Mouse (Mus musculus) heart, embryonic 14.5 days (tissue): ENCODE data around the gene Ap2a2. TPM values are rescaled to one million over a fixed set of nuclear protein-coding genes. Genes with fewer than 3 reads are reported as not detected.

Experiments used
- ATAC-seq: fragments of 200-750 bp; cut with Nextera tagmentation; 2 replicates; pipeline ENCODE4 v1.8.0; 2017; ENCODE audit warnings: low read depth, moderate TSS enrichment; ENCODE audit not compliant: insufficient number of reproducible peaks, insufficient read depth, low FRiP score
- H3K27ac ChIP-seq, 2 experiments: fragments of 200-500 bp in 1 of 2; fragments of 300-500 bp in 1 of 2; sonication (generic) in 1 of 2; replicated peaks in 1 of 2; 2 replicates each; pipeline ENCODE4 v1.5.1; 2012 to 2014; ENCODE audit warnings: low read depth in 2 of 2, low read length in 2 of 2, control low read depth in 1 of 2, mild to moderate bottlenecking in 1 of 2, mixed read lengths in 1 of 2; ENCODE audit not compliant: control insufficient read depth in 1 of 2, insufficient read depth in 1 of 2
- H3K27me3 ChIP-seq: fragments of 300-500 bp; sonication (generic); 2 replicates; pipeline ENCODE4 v1.6.1; 2014; ENCODE audit warnings: mild to moderate bottlenecking, low read length, control low read depth; ENCODE audit not compliant: control insufficient read depth, insufficient read depth
- H3K36me3 ChIP-seq: fragments of 300-500 bp; sonication (generic); 2 replicates; pipeline ENCODE4 v1.6.1; 2014; ENCODE audit warnings: mild to moderate bottlenecking, control low read depth, low read length, mixed read lengths; ENCODE audit not compliant: control insufficient read depth, insufficient read depth
- H3K4me1 ChIP-seq, 2 experiments: fragments of 200-500 bp in 1 of 2; fragments of 300-500 bp in 1 of 2; sonication (generic) in 1 of 2; 2 replicates each; pipeline ENCODE4 v1.6.1; 2012 to 2014; ENCODE audit warnings: low read length in 2 of 2, control low read depth in 1 of 2, mixed read lengths in 1 of 2; ENCODE audit not compliant: control insufficient read depth in 2 of 2, insufficient read depth in 2 of 2
- H3K4me2 ChIP-seq: fragments of 300-500 bp; sonication (generic); 2 replicates; pipeline ENCODE4 v1.6.1; 2014; ENCODE audit warnings: mild to moderate bottlenecking, low read length
- H3K4me3 ChIP-seq, 2 experiments: fragments of 200-500 bp in 1 of 2; fragments of 300-500 bp in 1 of 2; sonication (generic) in 1 of 2; 2 replicates each; pipeline ENCODE4 v1.5.1; 2012 to 2014; ENCODE audit warnings: low read length in 2 of 2, mild to moderate bottlenecking in 2 of 2, control low read depth in 1 of 2, low read depth in 1 of 2, moderate library complexity in 1 of 2; ENCODE audit not compliant: control insufficient read depth in 1 of 2, insufficient read depth in 1 of 2
- H3K9ac ChIP-seq: fragments of 300-500 bp; sonication (generic); 2 replicates; pipeline ENCODE4 v1.6.1; 2014; ENCODE audit warnings: mild to moderate bottlenecking, low read length
- H3K9me3 ChIP-seq: fragments of 300-500 bp; sonication (generic); 2 replicates; pipeline ENCODE4 v1.6.1; 2016; ENCODE audit warnings: low read length, control low read depth; ENCODE audit not compliant: control insufficient read depth
- WGBS: fragments of 180-500 bp; shearing (Covaris S2); extraction: QIAGEN DNeasy Blood & Tissue Kit; methylation state at CpG from one replicate; pipeline ENCODE4 v1.1.7; 2014; 5-methylcytosine and 5-hydroxymethylcytosine counted together
- polyA plus RNA-seq: library from polyadenylated mRNA; unstranded; fragments of >200 nt; fragmentation: Nextera tagmentation; extraction: Ambion mirVana; gene quantifications from 2 replicates; pipeline ENCODE4 v1.2.1, GENCODE M21; 2014

Gene Ap2a2
- polyA plus RNA-seq, 1 experiment from 2014 or later: 48.1 TPM

GRCm38 (mm10) chr7:141596971-141597370 is 35.0 kb downstream of the Ap2a2 start:
- no peaks in the 10 kb centered on the region for H3K9me3 ChIP-seq
- peaks cover 58% of the 10 kb centered on the region for H3K36me3 ChIP-seq
- WGBS: 85% methylated on average over 1 of the region's 1 CpGs
- H3K27me3 ChIP-seq: no peaks in the 10 kb centered on the region
- ATAC-seq: no peak
- no peak overlapping the region for H3K4me3 ChIP-seq
- H3K4me1 ChIP-seq: no peaks in the 10 kb centered on the region
- H3K9ac ChIP-seq: no peak overlapping the region
- H3K4me2 ChIP-seq: no peak overlapping the region
- no peak overlapping the region for H3K27ac ChIP-seq

DNA sequence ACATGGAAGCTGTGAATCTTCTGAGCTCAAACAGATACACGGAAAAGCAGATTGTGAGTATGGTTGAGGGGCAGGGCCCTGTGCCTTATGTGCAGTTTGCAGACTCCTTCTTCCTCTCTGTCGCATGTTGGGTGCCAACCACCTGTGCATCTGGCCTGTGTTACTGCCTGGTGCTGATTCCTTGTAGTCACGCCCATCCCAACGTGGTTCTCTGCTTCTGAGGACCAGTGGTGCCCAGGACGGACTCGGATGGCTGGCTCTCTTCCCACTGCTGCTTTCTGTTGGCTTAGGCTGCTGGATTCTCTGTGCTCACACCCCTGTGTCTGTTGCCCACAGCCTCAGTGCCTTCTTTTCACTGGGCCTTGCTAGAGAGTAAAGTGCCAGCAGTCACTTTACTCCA is 35.6 kb downstream of the Ap2a2 start:
- no peaks in the 10 kb centered on the region for H3K4me1 ChIP-seq
- no peaks in the 10 kb centered on the region for H3K27me3 ChIP-seq
- no peak overlapping the region for H3K4me2 ChIP-seq
- H3K9me3 ChIP-seq: no peaks in the 10 kb centered on the region
- H3K9ac ChIP-seq: no peak overlapping the region
- H3K4me3 ChIP-seq: no peak overlapping the region
- WGBS: 85% methylated on average over 6 of the region's 6 CpGs
- no peak for ATAC-seq
- peaks cover 64% of the 10 kb centered on the region for H3K36me3 ChIP-seq
- H3K27ac ChIP-seq: no peak overlapping the region

DNA sequence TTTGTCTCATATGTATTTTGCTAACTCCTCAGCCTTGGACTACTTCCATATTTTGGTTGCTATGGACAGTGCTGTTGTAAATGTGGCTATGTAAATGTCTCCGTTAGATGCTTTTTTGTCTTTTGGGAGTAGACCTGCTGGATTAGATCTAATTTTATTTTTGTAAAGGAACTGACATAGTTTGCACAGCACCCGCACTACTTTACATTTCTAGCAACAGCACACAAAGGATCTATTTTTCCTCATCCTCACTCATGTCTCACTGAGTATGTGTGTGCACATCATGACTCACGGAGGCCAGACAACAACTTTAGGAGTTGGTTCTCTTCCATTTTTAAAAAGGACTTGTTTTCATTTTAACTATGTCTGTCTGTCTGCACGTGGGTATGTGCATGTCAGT is 45.7 kb downstream of the Ap2a2 start:
- no peak for ATAC-seq

DNA sequence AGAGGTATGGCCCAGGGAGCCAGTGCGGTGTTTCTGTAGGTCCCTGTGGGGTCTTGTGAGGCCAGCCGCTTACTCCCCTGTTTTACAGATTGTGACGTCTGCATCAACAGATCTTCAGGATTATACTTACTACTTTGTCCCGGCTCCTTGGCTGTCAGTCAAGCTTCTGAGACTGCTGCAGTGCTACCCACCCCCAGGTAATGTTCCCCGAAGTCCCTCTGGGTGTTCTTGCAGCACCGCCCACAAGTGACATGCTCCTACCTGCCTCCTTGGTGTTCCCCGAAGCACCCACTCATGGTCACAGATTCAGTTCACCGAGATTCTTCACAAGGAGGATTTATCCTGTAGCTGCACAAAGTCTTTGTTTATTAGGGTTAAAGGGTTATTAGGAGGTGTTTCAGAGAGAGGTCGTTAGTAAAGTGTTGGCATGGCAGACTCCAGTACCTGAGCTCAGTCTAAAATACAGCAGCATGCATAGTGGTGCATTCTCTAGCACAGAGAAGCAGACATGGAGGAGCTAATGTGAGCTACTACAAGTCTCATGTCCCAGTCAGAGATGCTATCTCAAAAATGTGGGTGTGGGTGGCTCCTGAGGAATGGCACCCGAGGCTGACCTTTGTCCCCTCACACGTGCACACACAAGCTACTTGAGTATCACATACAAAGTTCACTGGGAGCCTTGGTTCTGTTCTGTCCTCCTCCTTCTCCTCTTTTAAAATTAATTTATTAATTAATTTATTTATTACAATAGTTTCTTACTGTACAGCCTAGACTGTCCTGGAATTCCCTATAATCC is 47.9 kb downstream of the Ap2a2 start:
- peaks cover 22 to 29% of the 10 kb centered on the region in 2 experiments for H3K4me1 ChIP-seq
- H3K9ac ChIP-seq: no peak overlapping the region
- H3K9me3 ChIP-seq: no peaks in the 10 kb centered on the region
- H3K36me3 ChIP-seq: peaks cover 74% of the 10 kb centered on the region
- H3K4me2 ChIP-seq: no peak overlapping the region
- H3K27me3 ChIP-seq: no peaks in the 10 kb centered on the region
- 83% methylated on average over 11 of the region's 11 CpGs for WGBS
- H3K4me3 ChIP-seq: no peak overlapping the region
- ATAC-seq: no peak
- no peak overlapping the region for H3K27ac ChIP-seq

More for the DNA sequence above, 45.7 kb downstream of the Ap2a2 start:
- Histone ChIP-seq H3K9me3 (no peaks in the 10 kb centered on the region), H3K27ac (no peak overlapping the region), H3K4me1 (peaks cover 17% of the 10 kb centered on the region in 2 experiments), H3K4me2 (no peak overlapping the region), H3K9ac (no peak overlapping the region), H3K4me3 (no peak overlapping the region), H3K36me3 (peaks cover 72% of the 10 kb centered on the region), H3K27me3 (no peaks in the 10 kb centered on the region)
- WGBS: 84% methylated on average over 4 of the region's 4 CpGs

GRCm38 (mm10) chr7:141611711-141612370 is 49.9 kb downstream of the Ap2a2 start:
- Histone ChIP-seq H3K27ac (peak overlapping the region; percentile 77), H3K36me3 (peaks cover 76% of the 10 kb centered on the region), H3K4me3 (no peak overlapping the region), H3K27me3 (no peaks in the 10 kb centered on the region), H3K4me1 (peaks cover 22 to 29% of the 10 kb centered on the region in 2 experiments), H3K9me3 (no peaks in the 10 kb centered on the region), H3K4me2 (peak overlapping the region; percentile 13; the same call in 1 of the 2 replicates), H3K9ac (peak overlapping the region; percentile 30; the same call in 1 of the 2 replicates)
- WGBS: 54% methylated on average over 8 of the region's 8 CpGs
- ATAC-seq: 0 out of 2 replicates have a peak, but pooled peaks have one; percentile 14

- Histone ChIP-seq H3K9ac (peak overlapping the region; percentile 30; the same call in 1 of the 2 replicates), H3K27me3 (no peaks in the 10 kb centered on the region), H3K36me3 (peaks cover 76% of the 10 kb centered on the region), H3K4me3 (no peak overlapping the region), H3K4me1 (peaks cover 22 to 29% of the 10 kb centered on the region in 2 experiments), H3K9me3 (no peaks in the 10 kb centered on the region), H3K4me2 (peak overlapping the region; percentile 13), H3K27ac (peak overlapping the region; percentile 77)
- ATAC-seq: no peak
- WGBS: 73% methylated on average over 18 of the region's 18 CpGs
Observed at GRCm38 (mm10) chr7:141612371-141612760, 50.4 kb downstream of the Ap2a2 start.

DNA sequence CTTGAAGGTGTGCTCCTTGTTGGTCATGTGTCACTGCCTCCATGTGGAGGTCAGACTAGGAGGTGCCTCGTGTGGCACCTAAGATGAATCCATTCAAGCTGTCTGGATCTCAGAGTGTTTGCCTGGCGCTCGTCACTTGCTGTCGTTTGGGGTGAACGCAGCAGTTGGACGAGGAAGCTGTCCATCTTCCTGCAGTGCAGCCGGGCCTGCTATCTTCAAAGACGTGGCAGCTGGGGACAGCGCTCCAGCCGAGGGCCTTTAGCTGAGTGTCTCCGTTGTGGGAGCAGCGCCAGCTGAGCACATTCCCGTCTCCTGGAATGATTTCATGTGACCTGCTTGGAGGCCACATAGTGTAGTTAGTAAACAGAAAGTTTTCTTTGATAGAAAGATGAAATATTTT is 50.8 kb downstream of the Ap2a2 start:
- H3K36me3 ChIP-seq: peaks cover 74% of the 10 kb centered on the region
- no peaks in the 10 kb centered on the region for H3K9me3 ChIP-seq
- H3K9ac ChIP-seq: peak overlapping the region; percentile 30; the same call in 1 of the 2 replicates
- H3K4me2 ChIP-seq: peak overlapping the region; percentile 13
- H3K4me3 ChIP-seq: no peak overlapping the region
- WGBS: 16% methylated on average over 13 of the region's 13 CpGs
- H3K4me1 ChIP-seq: peaks cover 22 to 29% of the 10 kb centered on the region in 2 experiments
- ATAC-seq: peak; percentile 53; the same call in 1 of the 2 replicates
- peak overlapping the region; percentile 77 for H3K27ac ChIP-seq
- no peaks in the 10 kb centered on the region for H3K27me3 ChIP-seq
